Mouse (Mus musculus) megakaryocyte progenitor cell, adult 5-6 weeks (primary cell): Measurements from ENCODE around the gene Olfr963. TPM values are rescaled to one million over a fixed set of nuclear protein-coding genes. Genes with fewer than 3 reads are reported as not detected.
"Not testable (repeated sequence)": the region's sequence is repeated elsewhere in the genome, so short reads cannot be mapped to it uniquely, and the experiment has no call there.

Source experiments
- ATAC-seq: replicated peaks from 2 replicates; pipeline ENCODE4 v1.8.0; 2016; ENCODE audit warnings: mild to moderate bottlenecking, moderate TSS enrichment, inconsistent platforms; ENCODE audit not compliant: poor library complexity
- total RNA-seq, 2 experiments: library from RNA; stranded (forward) in 1 of 2; stranded (reverse) in 1 of 2; fragments of 157-497, 149-512 nt in 1 of 2; fragments of 200-1000 nt in 1 of 2; gene quantifications; 2 replicates each; pipeline versions ENCODE4 v1.2.3 to v1.2.4; 2015 to 2017

The Olfr963 gene
- total RNA-seq (2015) (not detected in 2 replicates), total RNA-seq (2017) (not detected in 2 replicates)

- no peak for ATAC-seq
Observed at GRCm38 (mm10) chr9:39666905-39667304, at the start of gene Olfr963. Olfr963 (plus strand) TSS chr9:39667205.

GRCm38 (mm10) chr9:39621073-39621472 lies 45.9 kb upstream of the Olfr963 start, which contains the start of gene Olfr960:
Olfr960 (plus strand) TSS chr9:39621373.
- no peak for ATAC-seq

- no peak; the same call in 1 of the 2 replicates for ATAC-seq
Observed at GRCm38 (mm10) chr9:39623783-39624182, 43.2 kb upstream of the Olfr963 start.

GRCm38 (mm10) chr9:39624711-39625110 lies 42.3 kb upstream of the Olfr963 start:
- ATAC-seq, result no peak

- peak; percentile 86 for ATAC-seq
Observed at GRCm38 (mm10) chr9:39629069-39629468, 37.9 kb upstream of the Olfr963 start.

- no peak for ATAC-seq
Observed at GRCm38 (mm10) chr9:39633913-39634594, 33.0 kb upstream of the Olfr963 start.

- ATAC-seq, result no peak
Observed at GRCm38 (mm10) chr9:39644785-39645184, 22.2 kb upstream of the Olfr963 start, which contains the start of gene Olfr961. Olfr961 (plus strand) TSS chr9:39645085.

- ATAC-seq, result 0 out of 2 replicates have a peak, but pooled peaks have one; percentile 23
Observed at GRCm38 (mm10) chr9:39647382-39647781, 19.6 kb upstream of the Olfr963 start.

- ATAC-seq, result no peak
Observed at GRCm38 (mm10) chr9:39654756-39655396, 12.1 kb upstream of the Olfr963 start.

GRCm38 (mm10) chr9:39669723-39670122 lies 2.7 kb downstream of the Olfr963 start:
- no peak for ATAC-seq

- peak; percentile 92 for ATAC-seq
Observed at GRCm38 (mm10) chr9:39674820-39675219, 7.8 kb downstream of the Olfr963 start.

- ATAC-seq, result peak; percentile 49; the same call in 1 of the 2 replicates
Observed at GRCm38 (mm10) chr9:39678557-39678956, 11.6 kb downstream of the Olfr963 start.

GRCm38 (mm10) chr9:39679280-39679679 lies 12.3 kb downstream of the Olfr963 start:
- peak; percentile 70 for ATAC-seq

GRCm38 (mm10) chr9:39701123-39701522 lies 34.1 kb downstream of the Olfr963 start:
- ATAC-seq, result not testable (repeated sequence)

- no peak for ATAC-seq
Observed at GRCm38 (mm10) chr9:39707017-39707416, 40.0 kb downstream of the Olfr963 start, which contains the start of gene Olfr149. Olfr149 (minus strand) TSS chr9:39707117.

GRCm38 (mm10) chr9:39708958-39709357 lies 42.0 kb downstream of the Olfr963 start:
- no peak for ATAC-seq

GRCm38 (mm10) chr9:39711053-39711452 lies 44.0 kb downstream of the Olfr963 start, which contains the start of gene Olfr965:
Olfr965 (plus strand) TSS chr9:39711353.
- no peak for ATAC-seq

Other genes starting within 250 kb of the Olfr963 start
- not detected in 2 replicates for gene Olfr952, start 240.1 kb upstream of the Olfr963 start, total RNA-seq (2015)
- not detected in 2 replicates for gene Olfr952, start 240.1 kb upstream of the Olfr963 start, total RNA-seq (2017)
- gene Olfr954, start 210.5 kb upstream of the Olfr963 start, total RNA-seq (2015), result not detected in 2 replicates
- not detected in 2 replicates for gene Olfr954, start 210.5 kb upstream of the Olfr963 start, total RNA-seq (2017)
- gene Olfr955, start 195.3 kb upstream of the Olfr963 start, total RNA-seq (2015), result not detected in 2 replicates
- not detected in 2 replicates for gene Olfr955, start 195.3 kb upstream of the Olfr963 start, total RNA-seq (2017)
- gene Olfr44, start 173.2 kb upstream of the Olfr963 start, total RNA-seq (2015), result not detected in 2 replicates
- gene Olfr44, start 173.2 kb upstream of the Olfr963 start, total RNA-seq (2017), result not detected in 2 replicates
- gene Olfr957, start 151.4 kb upstream of the Olfr963 start, total RNA-seq (2015), result not detected in 2 replicates
- gene Olfr957, start 151.4 kb upstream of the Olfr963 start, total RNA-seq (2017), result not detected in 2 replicates
- gene Olfr958, start 113.2 kb upstream of the Olfr963 start, total RNA-seq (2015), result not detected in 2 replicates
- not detected in 2 replicates for gene Olfr958, start 113.2 kb upstream of the Olfr963 start, total RNA-seq (2017)
- gene Olfr959, start 91.6 kb upstream of the Olfr963 start, total RNA-seq (2015), result not detected in 2 replicates
- gene Olfr959, start 91.6 kb upstream of the Olfr963 start, total RNA-seq (2017), result not detected in 2 replicates
- gene AW551984, start 62.8 kb upstream of the Olfr963 start, total RNA-seq (2015), result not detected in 2 replicates
- gene AW551984, start 62.8 kb upstream of the Olfr963 start, total RNA-seq (2017), result not detected in 2 replicates
- gene Olfr148, start 56.5 kb upstream of the Olfr963 start, total RNA-seq (2015), result not detected in 2 replicates
- gene Olfr148, start 56.5 kb upstream of the Olfr963 start, total RNA-seq (2017), result not detected in 2 replicates
- gene Olfr960, start 45.8 kb upstream of the Olfr963 start, total RNA-seq (2015), result not detected in 2 replicates
- gene Olfr960, start 45.8 kb upstream of the Olfr963 start, total RNA-seq (2017), result not detected in 2 replicates
- gene Olfr961, start 22.1 kb upstream of the Olfr963 start, total RNA-seq (2015), result not detected in 2 replicates
- not detected in 2 replicates for gene Olfr961, start 22.1 kb upstream of the Olfr963 start, total RNA-seq (2017)
- gene Olfr149, start 39.9 kb downstream of the Olfr963 start, total RNA-seq (2015), result not detected in 2 replicates
- not detected in 2 replicates for gene Olfr149, start 39.9 kb downstream of the Olfr963 start, total RNA-seq (2017)
- not detected in 2 replicates for gene Olfr965, start 44.1 kb downstream of the Olfr963 start, total RNA-seq (2015)
- not detected in 2 replicates for gene Olfr965, start 44.1 kb downstream of the Olfr963 start, total RNA-seq (2017)
- gene Olfr150, start 63.8 kb downstream of the Olfr963 start, total RNA-seq (2015), result not detected in 2 replicates
- gene Olfr150, start 63.8 kb downstream of the Olfr963 start, total RNA-seq (2017), result not detected in 2 replicates
- gene Olfr967, start 79.0 kb downstream of the Olfr963 start, total RNA-seq (2015), result not detected in 2 replicates
- gene Olfr967, start 79.0 kb downstream of the Olfr963 start, total RNA-seq (2017), result not detected in 2 replicates
- gene Olfr968, start 116.0 kb downstream of the Olfr963 start, total RNA-seq (2015), result not detected in 2 replicates
- gene Olfr968, start 116.0 kb downstream of the Olfr963 start, total RNA-seq (2017), result not detected in 2 replicates
- not detected in 2 replicates for gene Olfr969, start 123.7 kb downstream of the Olfr963 start, total RNA-seq (2015)
- not detected in 2 replicates for gene Olfr969, start 123.7 kb downstream of the Olfr963 start, total RNA-seq (2017)
- gene Olfr970, start 141.7 kb downstream of the Olfr963 start, total RNA-seq (2015), result not detected in 2 replicates
- not detected in 2 replicates for gene Olfr970, start 141.7 kb downstream of the Olfr963 start, total RNA-seq (2017)
- not detected in 2 replicates for gene Olfr971, start 169.7 kb downstream of the Olfr963 start, total RNA-seq (2015)
- not detected in 2 replicates for gene Olfr971, start 169.7 kb downstream of the Olfr963 start, total RNA-seq (2017)
- gene Olfr972, start 199.2 kb downstream of the Olfr963 start, total RNA-seq (2015), result not detected in 2 replicates
- gene Olfr972, start 199.2 kb downstream of the Olfr963 start, total RNA-seq (2017), result not detected in 2 replicates
- not detected in 2 replicates for gene Olfr229, start 240.1 kb downstream of the Olfr963 start, total RNA-seq (2015)
- gene Olfr229, start 240.1 kb downstream of the Olfr963 start, total RNA-seq (2017), result not detected in 2 replicates